Mouse (Mus musculus): Measurements from ENCODE around the gene Prkcz. TPM values are rescaled to one million over a fixed set of nuclear protein-coding genes. Genes with fewer than 3 reads are reported as not detected.

The Prkcz gene
- polyA plus RNA-seq, 1 experiment from 2014 or later = 82.1 TPM

Other genes with a start within 250 kb of the Prkcz start
- gene Ski, start 138.8 kb downstream of the Prkcz start, polyA plus RNA-seq (2014; fragmentation: Nextera tagmentation; extraction: Ambion mirVana) = 16.8 and 17.7 TPM in 2 replicates
- gene Faap20, start 111.6 kb downstream of the Prkcz start, polyA plus RNA-seq (2014; fragmentation: Nextera tagmentation; extraction: Ambion mirVana) = 70.8 and 71.5 TPM in 2 replicates
- 0.13 and 0.41 TPM in 2 replicates for gene Gabrd, start 36.8 kb upstream of the Prkcz start, polyA plus RNA-seq (2014; fragmentation: Nextera tagmentation; extraction: Ambion mirVana)
- 4.5 and 4.8 TPM in 2 replicates for gene Cfap74, start 47.8 kb upstream of the Prkcz start, polyA plus RNA-seq (2014; fragmentation: Nextera tagmentation; extraction: Ambion mirVana)
- not detected in 2 replicates for gene Tmem52, start 107.8 kb upstream of the Prkcz start, polyA plus RNA-seq (2014; fragmentation: Nextera tagmentation; extraction: Ambion mirVana)
- 1,136 and 1,158 TPM in 2 replicates for gene Gnb1, start 130.0 kb upstream of the Prkcz start, polyA plus RNA-seq (2014; fragmentation: Nextera tagmentation; extraction: Ambion mirVana)
- gene Nadk, start 201.0 kb upstream of the Prkcz start, polyA plus RNA-seq (2014; fragmentation: Nextera tagmentation; extraction: Ambion mirVana) = 79.1 and 93.0 TPM in 2 replicates
- gene Slc35e2, start 240.1 kb upstream of the Prkcz start, polyA plus RNA-seq (2014; fragmentation: Nextera tagmentation; extraction: Ambion mirVana) = 21.0 and 21.4 TPM in 2 replicates

Measured in neural tube, embryonic 14.5 days (tissue).